Mouse (Mus musculus) liver, postnatal 0 days (tissue): ENCODE measurements around the gene Lpar6. TPM values are rescaled to one million over a fixed set of nuclear protein-coding genes. Genes with fewer than 3 reads are reported as not detected.

ENCODE experiments used
- ATAC-seq: fragments of 200-750 bp; cut with Nextera tagmentation; 2 replicates; pipeline ENCODE4 v1.8.0; 2017; ENCODE audit warnings: mild to moderate bottlenecking, moderate library complexity
- DNase-seq: peaks from one replicate; pipeline ENCODE4 v3.0.0-alpha.2; 2016
- H3K27ac ChIP-seq: fragments of 300-500 bp; sonication (generic); 2 replicates; pipeline ENCODE4 v1.5.1; 2014; ENCODE audit warnings: antibody characterized with exemption, moderate library complexity, mild to moderate bottlenecking, low read depth
- H3K27me3 ChIP-seq: fragments of 300-500 bp; sonication (generic); 2 replicates; pipeline ENCODE4 v1.6.1; 2014; ENCODE audit warnings: low read length, control low read depth, mixed read lengths; ENCODE audit not compliant: insufficient read depth
- H3K36me3 ChIP-seq: fragments of 300-500 bp; sonication (generic); replicated peaks from 2 replicates; pipeline ENCODE4 v1.6.1; 2014; ENCODE audit warnings: mild to moderate bottlenecking, control low read depth, low read length, moderate library complexity, mixed read lengths; ENCODE audit not compliant: insufficient read depth
- H3K4me1 ChIP-seq: fragments of 300-500 bp; sonication (generic); 2 replicates; pipeline ENCODE4 v1.6.1; 2014; ENCODE audit warnings: antibody characterized with exemption, mild to moderate bottlenecking, control low read depth; ENCODE audit not compliant: insufficient read depth
- H3K4me2 ChIP-seq: fragments of 300-500 bp; sonication (generic); 2 replicates; pipeline ENCODE4 v1.6.1; 2014; ENCODE audit warnings: low read depth, mild to moderate bottlenecking, low read length, moderate library complexity, mixed read lengths
- H3K4me3 ChIP-seq: fragments of 300-500 bp; sonication (generic); 2 replicates; pipeline ENCODE4 v1.5.1; 2014; ENCODE audit warnings: low read depth, low read length
- H3K9ac ChIP-seq: fragments of 300-500 bp; sonication (generic); replicated peaks from 2 replicates; pipeline ENCODE4 v1.6.1; 2014; ENCODE audit warnings: mild to moderate bottlenecking, moderate library complexity
- H3K9me3 ChIP-seq: fragments of 300-500 bp; sonication (generic); 2 replicates; pipeline ENCODE4 v1.6.1; 2016; ENCODE audit warnings: mild to moderate bottlenecking, control low read depth, low read length, mixed read lengths
- CTCF ChIP-seq: sonication (generic); IDR thresholded peaks from 2 replicates; pipeline ENCODE4 v1.5.1; 2016; ENCODE audit warnings: antibody characterized with exemption, low read depth
- EP300 ChIP-seq: IDR thresholded peaks from 2 replicates; pipeline ENCODE4 v1.6.1; 2016; ENCODE audit warnings: antibody characterized with exemption, low read depth, mild to moderate bottlenecking
- WGBS: fragments of 180-500 bp; shearing (Covaris S2); extraction: QIAGEN DNeasy Blood & Tissue Kit; methylation state at CpG from one replicate; pipeline ENCODE4 v1.1.7; 2014; ENCODE audit not compliant: insufficient replicate concordance; 5-methylcytosine and 5-hydroxymethylcytosine counted together
- polyA plus RNA-seq: library from polyadenylated mRNA; unstranded; fragments of >200 nt; fragmentation: Nextera tagmentation; extraction: Ambion mirVana; gene quantifications from 2 replicates; pipeline ENCODE4 v1.2.1, GENCODE M21; 2015

Lpar6 gene
- polyA plus RNA-seq, 1 experiment from 2014 or later, result 12.2 TPM

DNA sequence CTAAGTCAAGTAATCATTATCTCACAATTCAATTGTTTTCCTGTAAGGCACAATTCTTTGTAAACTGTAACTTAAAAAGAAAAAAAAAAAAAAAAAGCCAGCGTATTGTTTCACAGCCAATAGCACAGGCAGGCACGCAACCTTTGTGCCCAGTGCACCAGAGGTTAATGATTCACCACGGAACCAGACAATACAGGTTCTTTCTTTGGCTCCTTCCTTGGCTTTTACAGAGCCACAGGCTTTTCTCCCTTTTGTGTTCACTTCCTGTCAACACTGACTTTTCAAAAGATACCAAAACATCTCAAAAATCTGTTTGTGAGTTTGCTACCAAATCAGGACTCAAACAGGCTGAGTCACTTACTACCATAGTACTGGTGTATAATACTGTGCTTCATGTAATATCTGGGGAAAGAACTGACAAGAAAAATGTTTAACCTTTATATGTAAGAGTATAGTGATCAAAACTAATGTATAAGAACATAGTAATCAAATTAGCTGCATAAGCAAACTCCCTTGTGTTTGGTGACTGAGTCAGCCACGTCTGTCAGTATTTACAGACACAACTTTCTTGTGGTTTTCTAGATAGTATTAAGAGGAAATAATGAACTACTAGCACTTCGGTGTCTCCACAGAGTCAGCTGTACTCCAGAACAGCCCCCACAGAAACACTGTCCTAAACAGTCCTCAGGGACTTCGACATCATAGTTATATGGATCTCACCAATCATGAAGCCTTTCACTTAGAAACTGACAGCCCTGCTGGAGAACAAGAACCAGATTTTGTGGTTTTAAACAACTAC is 16.0 kb downstream of the Lpar6 start:
- TF ChIP-seq CTCF (no peak), EP300 (no peak)
- Histone ChIP-seq H3K27me3 (no peaks in the 10 kb centered on the region), H3K4me1 (peaks cover 22% of the 10 kb centered on the region), H3K4me3 (no peak overlapping the region), H3K27ac (peak overlapping the region; percentile 68), H3K4me2 (no peak overlapping the region), H3K36me3 (peaks cover 3% of the 10 kb centered on the region), H3K9ac (no peak overlapping the region), H3K9me3 (no peaks in the 10 kb centered on the region)
- ATAC-seq (peak; percentile 85), DNase-seq (peak; percentile 44)
- 33% methylated on average over 6 of the region's 6 CpGs for WGBS

DNA sequence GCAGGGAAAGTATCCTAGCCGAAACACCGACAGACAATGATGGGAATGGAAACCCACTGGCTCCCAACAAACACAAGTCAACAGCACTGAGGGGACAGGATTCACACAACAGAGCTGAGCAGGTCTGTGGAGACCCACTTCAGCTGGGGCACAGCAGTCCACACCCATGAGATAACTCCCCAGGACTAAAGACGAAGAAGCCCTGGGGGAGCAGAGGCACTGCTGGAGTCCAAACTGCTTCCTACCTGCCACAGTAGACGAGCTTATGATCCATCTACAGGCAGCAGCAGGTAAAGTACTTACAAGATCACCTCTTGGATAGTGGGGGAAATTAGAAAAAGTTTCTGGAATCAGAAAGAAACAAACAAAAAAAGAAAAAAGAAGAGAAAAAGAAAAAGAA is 16.7 kb downstream of the Lpar6 start:
- Histone ChIP-seq H3K4me2 (no peak overlapping the region), H3K4me1 (peaks cover 23% of the 10 kb centered on the region), H3K9me3 (no peaks in the 10 kb centered on the region), H3K27me3 (no peaks in the 10 kb centered on the region), H3K9ac (no peak overlapping the region), H3K27ac (peak overlapping the region; percentile 68), H3K4me3 (no peak overlapping the region), H3K36me3 (peaks cover 8% of the 10 kb centered on the region)
- ATAC-seq, result no peak
- TF ChIP-seq CTCF (peak; percentile 29), EP300 (no peak)
- 70% methylated on average over 4 of the region's 4 CpGs for WGBS
- peak; percentile 14 for DNase-seq

DNA sequence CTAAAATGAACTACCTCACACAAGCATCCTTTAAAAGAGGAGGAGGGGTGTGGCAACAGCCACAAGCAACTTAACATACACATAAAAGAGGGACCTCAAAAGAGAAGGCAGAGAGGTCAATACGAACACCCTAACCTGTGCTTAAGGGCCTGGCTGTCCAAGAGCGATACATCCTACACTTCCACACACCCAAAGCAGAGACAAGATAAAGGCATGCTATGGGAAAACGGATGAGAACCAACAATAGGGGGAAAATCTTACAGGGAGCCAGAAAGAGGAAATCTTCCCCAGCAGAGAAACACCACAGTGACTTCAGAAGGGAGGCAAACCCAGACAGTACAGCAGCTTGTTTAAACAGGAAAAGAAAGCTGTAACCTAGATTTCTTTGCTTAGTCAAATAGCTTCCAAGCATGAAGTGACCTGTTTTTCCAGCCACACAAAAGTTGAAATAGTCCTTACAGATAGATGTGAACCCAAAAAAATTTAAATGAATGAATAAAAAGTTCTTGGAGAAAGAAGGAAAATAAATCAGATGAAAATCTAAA is 17.8 kb downstream of the Lpar6 start:
- H3K4me3 ChIP-seq, result no peak overlapping the region
- peaks cover 13% of the 10 kb centered on the region for H3K36me3 ChIP-seq
- ATAC-seq (no peak), DNase-seq (no peak)
- peaks cover 19% of the 10 kb centered on the region for H3K4me1 ChIP-seq
- no peak for TF ChIP-seq CTCF
- TF ChIP-seq EP300, result no peak
- 64% methylated on average over 3 of the region's 3 CpGs for WGBS
- H3K27me3 ChIP-seq, result no peaks in the 10 kb centered on the region
- no peak overlapping the region for H3K9ac ChIP-seq
- no peaks in the 10 kb centered on the region for H3K9me3 ChIP-seq
- no peak overlapping the region for H3K4me2 ChIP-seq
- peak overlapping the region; percentile 55 for H3K27ac ChIP-seq

DNA sequence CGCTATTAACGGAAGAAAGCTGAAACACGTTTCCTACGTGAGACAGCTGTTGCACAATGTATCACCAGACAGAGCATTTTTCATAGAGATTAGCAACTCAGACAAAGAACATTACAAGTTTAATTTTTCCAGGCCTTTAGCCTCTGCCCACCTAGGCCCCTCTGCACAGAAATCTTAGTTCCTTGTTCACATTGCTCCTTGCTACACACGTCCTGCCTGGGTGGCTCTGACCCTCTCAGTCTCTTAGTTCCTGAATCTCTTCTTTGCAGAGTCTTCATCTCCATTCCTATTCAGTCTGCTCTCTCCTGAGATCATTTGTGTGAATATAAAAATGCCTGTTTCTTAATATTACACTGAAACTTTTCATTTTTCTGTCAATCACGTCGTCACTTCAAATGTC is 19.7 kb downstream of the Lpar6 start:
- DNase-seq, result no peak
- peaks cover 17% of the 10 kb centered on the region for H3K4me1 ChIP-seq
- H3K36me3 ChIP-seq, result peaks cover 18% of the 10 kb centered on the region
- H3K27me3 ChIP-seq, result no peaks in the 10 kb centered on the region
- ATAC-seq, result no peak
- H3K27ac ChIP-seq, result no peak overlapping the region
- H3K9me3 ChIP-seq, result no peaks in the 10 kb centered on the region
- TF ChIP-seq CTCF, result no peak
- TF ChIP-seq EP300, result no peak
- no peak overlapping the region for H3K4me3 ChIP-seq
- 49% methylated on average over 7 of the region's 7 CpGs for whole genome bisulfite sequencing
- H3K4me2 ChIP-seq, result 0 out of 2 replicates have a peak overlapping the region, but pooled peaks have one; percentile 18
- H3K9ac ChIP-seq, result no peak overlapping the region

- ATAC-seq (no peak), DNase-seq (peak; percentile 20)
Measured at GRCm38 (mm10) chr14:73258181-73258580, 20.5 kb downstream of the Lpar6 start.

DNA sequence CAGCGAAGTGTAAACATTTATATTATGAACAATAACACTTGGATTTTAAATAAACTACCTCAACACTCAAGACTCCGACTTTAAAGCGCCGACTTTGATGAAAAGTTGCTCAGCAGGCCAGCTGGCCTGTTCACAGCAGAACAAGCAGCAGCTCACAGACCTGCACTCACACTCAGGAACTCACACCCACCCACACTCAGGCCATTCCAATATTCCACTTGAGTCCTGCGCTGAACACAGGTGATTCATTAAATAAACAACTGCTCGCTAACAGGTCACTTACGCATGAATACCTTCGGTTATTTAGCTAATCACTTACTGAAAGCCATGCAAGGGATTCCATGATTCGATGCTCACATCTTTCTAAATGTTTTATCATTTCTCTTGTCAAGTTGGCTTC is 24.5 kb downstream of the Lpar6 start:
- ATAC-seq (no peak), DNase-seq (no peak)
- Histone ChIP-seq H3K36me3 (peaks cover 28% of the 10 kb centered on the region), H3K4me3 (no peak overlapping the region), H3K27me3 (no peaks in the 10 kb centered on the region), H3K4me1 (peaks cover 11% of the 10 kb centered on the region), H3K9me3 (no peaks in the 10 kb centered on the region), H3K9ac (no peak overlapping the region), H3K27ac (no peak overlapping the region), H3K4me2 (no peak overlapping the region)
- no peak for TF ChIP-seq EP300
- no peak for TF ChIP-seq CTCF
- 95% methylated on average over 9 of the region's 9 CpGs for WGBS

More at GRCm38 (mm10) chr14:73258181-73258580, 20.5 kb downstream of the Lpar6 start:
- Histone ChIP-seq H3K4me1 (peaks cover 14% of the 10 kb centered on the region), H3K36me3 (peaks cover 20% of the 10 kb centered on the region), H3K9me3 (no peaks in the 10 kb centered on the region), H3K9ac (no peak overlapping the region), H3K27ac (0 out of 2 replicates have a peak overlapping the region, but pooled peaks have one; percentile 48), H3K4me3 (no peak overlapping the region), H3K27me3 (no peaks in the 10 kb centered on the region), H3K4me2 (no peak overlapping the region)
- 78% methylated on average over 4 of the region's 4 CpGs for WGBS
- TF ChIP-seq EP300 (no peak), CTCF (no peak)
